Mouse (Mus musculus) thymus, adult 2 months (tissue): Measurements from ENCODE around the gene Ptrh1.

ENCODE experiments used
- CTCF ChIP-seq: fragments of 200-500 bp; IDR thresholded peaks from 2 replicates; pipeline ENCODE4 v1.5.1; 2012; ENCODE audit warnings: mild to moderate bottlenecking, control low read depth, low read length, moderate library complexity, borderline replicate concordance; ENCODE audit not compliant: control insufficient read depth, poor library complexity, insufficient read depth; ENCODE audit errors: extremely low read depth
- POLR2A ChIP-seq: fragments of 200-500 bp; IDR thresholded peaks from 2 replicates; pipeline ENCODE4 v1.6.1; 2012; ENCODE audit warnings: mild to moderate bottlenecking, low read length, control low read depth, moderate library complexity; ENCODE audit not compliant: control insufficient read depth, poor library complexity, insufficient read depth; ENCODE audit errors: extremely low read depth

- TF ChIP-seq POLR2A (no peak), CTCF (no peak)
Measured at GRCm38 (mm10) chr2:32821041-32821802, 45.6 kb downstream of the Ptrh1 start.
